Mouse (Mus musculus): ENCODE data around the gene Cdh4. TPM values are rescaled to one million over a fixed set of nuclear protein-coding genes. Genes with fewer than 3 reads are reported as not detected.

The Cdh4 gene
- polyA plus RNA-seq, 1 experiment from 2014 or later = 26.1 TPM

- Histone ChIP-seq H3K4me3 (no peak overlapping the region), H3K4me2 (replicated peaks) (no peak overlapping the region), H3K27ac (no peak overlapping the region), H3K36me3 (no peaks in the 10 kb centered on the region), H3K9ac (no peak overlapping the region), H3K4me1 (peaks cover 10% of the 10 kb centered on the region), H3K27me3 (no peaks in the 10 kb centered on the region), H3K9me3 (replicated peaks) (no peaks in the 10 kb centered on the region)
- WGBS = 86% methylated on average over 2 of the region's 2 CpGs
- no peak for ATAC-seq (ENCODE audit: low FRiP score)
Measured at GRCm38 (mm10) chr2:179606341-179606740, 164.1 kb downstream of the Cdh4 start.

- Histone ChIP-seq H3K27me3 (no peaks in the 10 kb centered on the region), H3K27ac (no peak overlapping the region), H3K36me3 (no peaks in the 10 kb centered on the region), H3K9me3 (replicated peaks) (no peaks in the 10 kb centered on the region), H3K4me1 (no peaks in the 10 kb centered on the region), H3K9ac (no peak overlapping the region), H3K4me3 (no peak overlapping the region), H3K4me2 (replicated peaks) (no peak overlapping the region)
- no peak for ATAC-seq (ENCODE audit: low FRiP score)
- 66% methylated on average over 5 of the region's 5 CpGs for whole genome bisulfite sequencing
Measured at GRCm38 (mm10) chr2:179615906-179616305, 173.7 kb downstream of the Cdh4 start.

DNA sequence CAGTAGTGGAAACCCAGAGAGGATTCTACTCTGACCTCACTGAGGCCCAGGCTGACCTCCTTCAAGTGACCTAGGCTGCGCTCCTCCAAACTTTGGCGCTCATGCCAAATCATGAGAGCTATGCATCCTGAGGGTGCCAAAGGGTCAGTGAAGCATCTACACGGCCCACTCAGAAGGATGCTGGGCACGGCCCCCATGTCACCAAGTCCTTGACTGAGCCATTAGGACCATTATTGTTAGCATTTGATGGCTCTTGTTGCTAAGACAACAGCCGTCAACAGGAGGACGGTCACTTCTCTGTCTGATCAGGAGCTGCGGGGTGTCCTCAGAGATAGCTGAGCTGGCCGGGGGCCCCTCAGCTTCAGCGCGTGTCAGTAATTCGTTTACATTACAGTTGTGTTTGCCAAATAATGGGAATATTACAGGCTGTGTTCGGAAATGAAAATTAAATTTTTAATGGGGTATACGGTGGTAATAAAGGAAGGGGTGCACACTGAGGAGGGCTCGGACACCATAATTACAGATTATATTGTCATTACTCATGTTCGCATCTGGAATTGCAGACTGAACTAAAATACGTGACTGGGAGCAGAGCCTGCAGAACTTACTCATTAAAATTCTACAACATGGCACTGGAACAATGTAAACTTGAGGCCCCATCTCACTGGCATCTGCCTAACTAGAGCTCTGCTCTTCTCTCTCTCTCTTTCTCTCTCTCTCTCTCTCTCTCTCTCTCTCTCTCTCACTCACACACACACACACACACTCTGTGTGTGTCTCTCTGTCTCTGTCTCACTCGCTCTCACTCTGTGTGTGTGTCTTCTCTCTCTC lies 181.6 kb downstream of the Cdh4 start:
- Histone ChIP-seq H3K4me3 (no peak overlapping the region), H3K4me2 (replicated peaks) (no peak overlapping the region), H3K9ac (no peak overlapping the region), H3K9me3 (replicated peaks) (no peaks in the 10 kb centered on the region), H3K27me3 (no peaks in the 10 kb centered on the region), H3K4me1 (peaks cover 14% of the 10 kb centered on the region), H3K27ac (no peak overlapping the region), H3K36me3 (no peaks in the 10 kb centered on the region)
- WGBS = 62% methylated on average over 17 of the region's 17 CpGs
- no peak for ATAC-seq (ENCODE audit: low FRiP score)

DNA sequence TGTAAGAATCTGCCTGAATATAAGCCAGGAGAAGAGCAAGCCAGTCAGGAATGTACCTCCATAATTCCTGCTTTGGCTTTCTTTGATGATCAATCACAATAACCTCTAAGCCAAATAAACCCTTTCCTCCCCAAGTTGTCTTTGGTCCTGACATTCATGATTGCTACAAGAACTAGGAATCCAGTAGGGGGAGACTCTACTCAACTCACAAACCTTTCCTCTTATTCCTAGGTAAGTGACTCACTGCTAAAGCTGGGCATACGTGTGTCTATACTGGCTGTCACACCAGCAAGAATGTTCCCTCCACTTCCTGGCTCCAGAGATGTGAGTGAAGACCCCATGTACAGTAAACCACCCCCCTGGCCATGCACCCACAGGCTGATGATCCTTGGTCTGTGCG lies 185.3 kb downstream of the Cdh4 start:
- Histone ChIP-seq H3K4me1 (peaks cover 10% of the 10 kb centered on the region), H3K9me3 (replicated peaks) (no peaks in the 10 kb centered on the region), H3K9ac (no peak overlapping the region), H3K4me3 (no peak overlapping the region), H3K27ac (no peak overlapping the region), H3K4me2 (replicated peaks) (no peak overlapping the region), H3K27me3 (no peaks in the 10 kb centered on the region), H3K36me3 (no peaks in the 10 kb centered on the region)
- ATAC-seq (ENCODE audit: low FRiP score) = no peak
- 90% methylated on average over 2 of the region's 2 CpGs for WGBS

GRCm38 (mm10) chr2:179630720-179631119 lies 188.5 kb downstream of the Cdh4 start:
- Histone ChIP-seq H3K4me1 (peaks cover 2% of the 10 kb centered on the region), H3K4me3 (no peak overlapping the region), H3K4me2 (replicated peaks) (no peak overlapping the region), H3K27ac (no peak overlapping the region), H3K36me3 (no peaks in the 10 kb centered on the region), H3K27me3 (no peaks in the 10 kb centered on the region), H3K9me3 (replicated peaks) (no peaks in the 10 kb centered on the region), H3K9ac (no peak overlapping the region)
- 49% methylated on average over 10 of the region's 10 CpGs for WGBS
- no peak for ATAC-seq (ENCODE audit: low FRiP score)

DNA sequence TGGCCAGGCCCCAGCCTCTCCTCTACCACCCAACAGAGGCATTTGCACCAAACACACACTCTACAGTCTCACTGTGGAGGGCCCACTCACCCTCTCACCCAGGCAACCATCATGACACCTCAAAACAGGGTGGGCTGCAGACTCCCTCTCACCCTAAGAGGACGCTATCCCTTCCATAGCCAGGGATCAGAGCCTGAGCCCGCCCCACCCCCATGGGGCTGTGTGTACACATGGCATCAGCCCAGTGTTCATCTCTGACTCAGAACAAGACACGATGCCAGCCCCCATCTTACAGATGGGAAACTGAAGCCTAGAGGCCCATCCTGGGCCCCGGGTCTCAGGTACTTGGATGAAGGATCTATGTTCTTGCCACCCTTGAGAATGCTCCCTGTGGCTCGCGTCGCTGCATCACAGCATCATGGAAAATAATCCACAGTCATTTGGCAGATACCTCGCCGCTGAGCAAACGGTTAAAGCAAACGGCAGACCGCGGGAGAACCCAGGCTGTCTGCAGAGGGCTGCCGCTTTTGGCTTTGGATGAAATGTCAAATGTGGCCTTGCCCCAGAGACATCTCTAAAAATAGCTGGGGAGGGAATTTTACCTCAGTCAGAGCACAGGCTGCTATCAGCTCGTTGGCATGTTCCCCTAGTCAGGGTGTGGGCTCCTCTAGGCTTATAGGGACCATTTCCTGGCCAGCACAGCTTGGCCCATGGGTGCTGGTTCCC lies 198.5 kb downstream of the Cdh4 start:
- no peak overlapping the region for H3K27ac ChIP-seq
- no peak for ATAC-seq (ENCODE audit: low FRiP score)
- WGBS = 88% methylated on average over 15 of the region's 15 CpGs
- no peak overlapping the region for H3K9ac ChIP-seq
- no peaks in the 10 kb centered on the region for H3K36me3 ChIP-seq
- peaks cover 4% of the 10 kb centered on the region for H3K4me1 ChIP-seq
- H3K27me3 ChIP-seq = no peaks in the 10 kb centered on the region
- H3K4me3 ChIP-seq = no peak overlapping the region
- no peak overlapping the region for H3K4me2 ChIP-seq (replicated peaks)
- 0 out of 2 replicates have a peak, but pooled peaks cover 8% of the 10 kb centered on the region for H3K9me3 ChIP-seq (replicated peaks)

GRCm38 (mm10) chr2:179648573-179649263 lies 206.5 kb downstream of the Cdh4 start:
- Histone ChIP-seq H3K4me3 (no peak overlapping the region), H3K4me2 (replicated peaks) (no peak overlapping the region), H3K27ac (no peak overlapping the region), H3K9ac (no peak overlapping the region), H3K9me3 (replicated peaks) (0 out of 2 replicates have a peak, but pooled peaks cover 6% of the 10 kb centered on the region), H3K27me3 (peaks cover 11% of the 10 kb centered on the region; the same call in 1 of the 2 replicates), H3K36me3 (no peaks in the 10 kb centered on the region), H3K4me1 (peaks cover 6% of the 10 kb centered on the region; the same call in 1 of the 2 replicates)
- ATAC-seq (ENCODE audit: low FRiP score) = no peak
- WGBS = 77% methylated on average over 20 of the region's 20 CpGs

DNA sequence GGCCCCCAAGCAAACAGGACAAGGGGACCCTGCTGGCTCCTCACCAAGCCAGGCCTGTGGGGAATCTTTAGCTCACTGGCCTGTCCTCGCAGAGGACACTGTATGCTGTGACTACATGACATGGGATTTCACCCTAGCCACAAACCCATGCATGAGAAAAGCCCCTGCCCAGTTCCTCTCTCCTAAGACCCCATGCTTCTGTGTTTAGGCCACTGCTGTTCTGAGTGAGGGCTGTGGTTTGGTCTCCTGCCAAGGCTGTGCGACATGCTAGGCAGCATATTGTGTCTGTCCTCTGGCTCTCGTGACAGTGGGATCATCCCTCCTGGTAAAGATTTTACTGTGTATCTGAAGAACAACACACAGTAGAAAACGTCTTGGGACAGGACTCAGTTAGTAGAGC lies 207.1 kb downstream of the Cdh4 start:
- peaks cover 6% of the 10 kb centered on the region; the same call in 1 of the 2 replicates for H3K4me1 ChIP-seq
- H3K4me3 ChIP-seq = no peak overlapping the region
- 74% methylated on average over 4 of the region's 4 CpGs for WGBS
- H3K9ac ChIP-seq = no peak overlapping the region
- no peaks in the 10 kb centered on the region for H3K9me3 ChIP-seq (replicated peaks)
- H3K4me2 ChIP-seq (replicated peaks) = no peak overlapping the region
- no peaks in the 10 kb centered on the region for H3K36me3 ChIP-seq
- no peak for ATAC-seq (ENCODE audit: low FRiP score)
- peaks cover 14% of the 10 kb centered on the region for H3K27me3 ChIP-seq
- no peak overlapping the region for H3K27ac ChIP-seq

GRCm38 (mm10) chr2:179650168-179650567 lies 207.9 kb downstream of the Cdh4 start:
- Histone ChIP-seq H3K4me3 (no peak overlapping the region), H3K36me3 (no peaks in the 10 kb centered on the region), H3K27ac (no peak overlapping the region), H3K4me2 (replicated peaks) (no peak overlapping the region), H3K27me3 (peaks cover 14% of the 10 kb centered on the region), H3K4me1 (peaks cover 6% of the 10 kb centered on the region; the same call in 1 of the 2 replicates), H3K9me3 (replicated peaks) (no peaks in the 10 kb centered on the region), H3K9ac (no peak overlapping the region)
- WGBS = 84% methylated on average over 9 of the region's 9 CpGs
- ATAC-seq (ENCODE audit: low FRiP score) = no peak

GRCm38 (mm10) chr2:179655506-179655905 lies 213.3 kb downstream of the Cdh4 start:
- WGBS = 93% methylated on average over 3 of the region's 3 CpGs
- Histone ChIP-seq H3K9me3 (replicated peaks) (no peaks in the 10 kb centered on the region), H3K27me3 (peaks cover 39% of the 10 kb centered on the region)

GRCm38 (mm10) chr2:179659254-179659653 lies 217.0 kb downstream of the Cdh4 start:
- Histone ChIP-seq H3K27ac (no peak overlapping the region), H3K9ac (no peak overlapping the region), H3K4me2 (replicated peaks) (no peak overlapping the region), H3K4me1 (peaks cover 23% of the 10 kb centered on the region), H3K9me3 (replicated peaks) (0 out of 2 replicates have a peak, but pooled peaks cover 6% of the 10 kb centered on the region), H3K4me3 (no peak overlapping the region), H3K36me3 (no peaks in the 10 kb centered on the region), H3K27me3 (peaks cover 65% of the 10 kb centered on the region)
- no peak for ATAC-seq (ENCODE audit: low FRiP score)
- WGBS = 95% methylated on average over 1 of the region's 1 CpGs

More at GRCm38 (mm10) chr2:179655506-179655905, 213.3 kb downstream of the Cdh4 start:
- ATAC-seq (ENCODE audit: low FRiP score) = no peak
- Histone ChIP-seq H3K9ac (no peak overlapping the region), H3K36me3 (no peaks in the 10 kb centered on the region), H3K4me2 (replicated peaks) (no peak overlapping the region), H3K4me1 (no peaks in the 10 kb centered on the region), H3K4me3 (no peak overlapping the region), H3K27ac (no peak overlapping the region)

Data from hindbrain, embryonic 12.5 days (tissue).